Mouse (Mus musculus): ENCODE measurements around the gene C1ql4. TPM values are rescaled to one million over a fixed set of nuclear protein-coding genes. Genes with fewer than 3 reads are reported as not detected.
"Not testable (repeated sequence)": the region's sequence is repeated elsewhere in the genome, so short reads cannot be mapped to it uniquely, and the experiment has no call there.

The C1ql4 gene
- total RNA-seq, 2 experiments from 2014 or later = not detected

- DNase-seq = no peak
- intact Hi-C loops (cut with DNase I) = no loop called here
These were observed 9.3 kb downstream of the C1ql4 start for GRCm38 (mm10) chr15:99078181-99078910.

- DNase-seq; intact Hi-C loops (cut with DNase I): not testable (repeated sequence)
These were observed 11.6 kb downstream of the C1ql4 start for GRCm38 (mm10) chr15:99076011-99076410.

DNA sequence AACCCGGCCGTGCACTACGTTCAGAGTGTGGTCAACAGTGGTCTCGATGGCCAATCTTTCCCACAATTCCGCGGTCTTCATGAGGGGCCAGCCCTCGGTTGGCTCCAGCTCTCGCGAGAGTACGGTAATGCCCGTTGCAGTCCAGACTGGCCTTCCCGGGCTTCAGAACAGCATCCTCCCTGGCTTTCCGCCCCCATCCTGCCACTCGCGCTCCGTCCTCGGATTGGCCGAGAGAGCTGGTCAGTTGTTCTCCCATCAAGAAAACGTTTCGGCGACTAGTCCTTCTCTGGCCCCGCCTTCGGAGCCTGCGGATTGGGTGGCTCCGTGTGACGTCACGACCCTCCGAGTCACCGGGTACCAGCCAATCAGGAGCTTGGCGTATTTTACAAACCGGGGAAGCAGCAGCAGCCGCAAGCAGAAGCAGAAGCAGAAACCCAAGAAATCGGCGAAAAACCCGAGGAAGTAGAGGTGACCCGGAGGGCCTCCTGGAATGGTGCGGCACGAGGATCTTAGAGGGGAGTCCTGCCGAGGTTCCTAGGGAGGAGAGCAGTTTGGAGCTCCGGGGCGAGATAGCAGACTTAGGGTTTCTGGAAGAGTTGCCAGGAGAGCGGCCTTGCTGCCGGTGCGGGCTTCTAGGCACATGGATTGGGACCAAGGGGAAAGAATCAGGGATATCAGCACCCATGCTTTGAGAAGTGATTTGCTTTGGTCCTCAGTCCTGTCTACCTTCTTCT lies 12.8 kb downstream of the C1ql4 start:
- intact Hi-C loops (cut with DNase I) = no loop called here
- peak; percentile 98 for DNase-seq

- DNase-seq = no peak
- intact Hi-C loops (cut with DNase I) = no loop called here
These were observed 13.5 kb downstream of the C1ql4 start, which contains the start of gene Troap for GRCm38 (mm10) chr15:99074019-99074599. Gene Troap (plus strand): TSS chr15:99074575.

- intact Hi-C loops (cut with DNase I) = no loop called here
- no peak for DNase-seq
These were observed 15.6 kb downstream of the C1ql4 start for GRCm38 (mm10) chr15:99071988-99072387.

DNA sequence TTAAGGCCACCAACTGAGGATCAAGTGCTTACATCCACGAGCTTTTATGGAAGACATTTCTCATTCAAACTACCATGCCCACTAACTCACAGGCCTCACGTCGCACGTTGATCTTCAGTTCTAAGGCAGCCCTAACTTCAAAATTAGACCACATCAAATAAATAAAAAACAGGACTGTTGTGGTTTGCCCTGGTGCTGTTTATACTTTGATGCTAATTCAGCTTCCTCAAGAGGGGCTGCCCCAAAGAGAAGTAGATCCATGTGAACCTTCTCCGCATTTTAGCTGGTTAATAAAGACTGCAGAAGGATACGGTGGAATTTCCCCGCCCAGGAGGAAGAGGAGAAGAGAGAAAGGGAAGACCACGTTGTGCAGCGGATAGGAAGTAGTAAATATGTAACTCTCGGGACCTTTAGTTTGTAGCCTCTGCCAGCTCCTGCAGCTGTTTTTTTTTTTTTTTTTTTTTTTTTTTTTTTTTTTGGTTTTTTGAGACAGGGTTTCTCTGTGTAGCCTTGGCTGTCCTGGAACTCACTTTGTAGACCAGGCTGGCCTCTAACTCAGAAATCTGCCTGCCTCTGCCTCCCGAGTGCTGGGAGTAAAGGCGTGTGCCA lies 22.0 kb downstream of the C1ql4 start:
- intact Hi-C loops (cut with DNase I) = no loop called here
- no peak for DNase-seq

DNA sequence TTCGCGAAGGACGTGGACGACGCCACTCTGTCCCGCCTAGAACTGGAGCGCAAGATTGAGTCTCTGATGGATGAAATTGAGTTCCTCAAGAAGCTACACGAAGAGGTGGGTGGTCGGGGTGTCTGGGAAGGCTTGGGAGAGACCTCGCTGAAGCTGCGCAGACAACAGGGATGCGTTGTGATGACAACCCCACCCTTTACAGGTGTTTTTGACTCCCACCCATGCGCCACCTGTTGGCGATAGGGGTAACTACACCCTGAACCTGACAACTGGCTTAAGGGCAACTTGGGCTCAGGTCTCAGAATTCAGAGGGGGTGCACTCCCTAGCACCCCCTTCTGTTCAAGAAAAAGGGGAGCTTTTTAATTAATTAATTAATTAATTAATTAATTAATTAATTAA lies 31.3 kb downstream of the C1ql4 start:
- peak in 1 of 2 experiments; percentile 37 for DNase-seq
- intact Hi-C loops (cut with DNase I) = no loop called here

DNA sequence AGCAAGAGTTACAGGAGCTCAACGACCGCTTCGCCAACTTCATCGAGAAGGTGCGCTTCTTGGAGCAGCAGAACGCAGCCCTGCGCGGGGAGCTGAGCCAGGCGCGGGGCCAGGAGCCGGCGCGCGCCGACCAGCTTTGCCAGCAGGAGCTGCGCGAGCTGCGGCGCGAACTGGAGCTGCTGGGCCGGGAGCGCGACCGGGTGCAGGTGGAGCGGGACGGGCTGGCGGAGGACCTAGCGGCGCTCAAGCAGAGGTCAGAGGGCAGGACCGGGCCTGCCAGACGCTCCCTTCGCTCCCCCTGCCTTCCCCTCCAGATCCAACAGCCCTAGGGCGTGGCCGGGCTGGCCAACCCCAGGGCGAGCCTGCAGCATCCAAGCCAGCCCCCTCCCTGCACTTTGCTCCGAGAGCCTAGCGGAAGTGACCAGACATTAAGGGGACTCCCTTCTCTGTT lies 32.1 kb downstream of the C1ql4 start:
- intact Hi-C loops (cut with DNase I) = no loop called here
- peak in 1 of 2 experiments; percentile 45 for DNase-seq

- intact Hi-C loops (cut with DNase I) = no loop called here
- no peak for DNase-seq
These were observed 32.6 kb downstream of the C1ql4 start, which contains the start of gene Prph for GRCm38 (mm10) chr15:99055040-99055439. Gene Prph (plus strand): TSS chr15:99055174.

GRCm38 (mm10) chr15:99053373-99053772 lies 34.2 kb downstream of the C1ql4 start:
- intact Hi-C loops (cut with DNase I) = no loop called here
- DNase-seq = peak in 1 of 2 experiments; percentile 23

DNA sequence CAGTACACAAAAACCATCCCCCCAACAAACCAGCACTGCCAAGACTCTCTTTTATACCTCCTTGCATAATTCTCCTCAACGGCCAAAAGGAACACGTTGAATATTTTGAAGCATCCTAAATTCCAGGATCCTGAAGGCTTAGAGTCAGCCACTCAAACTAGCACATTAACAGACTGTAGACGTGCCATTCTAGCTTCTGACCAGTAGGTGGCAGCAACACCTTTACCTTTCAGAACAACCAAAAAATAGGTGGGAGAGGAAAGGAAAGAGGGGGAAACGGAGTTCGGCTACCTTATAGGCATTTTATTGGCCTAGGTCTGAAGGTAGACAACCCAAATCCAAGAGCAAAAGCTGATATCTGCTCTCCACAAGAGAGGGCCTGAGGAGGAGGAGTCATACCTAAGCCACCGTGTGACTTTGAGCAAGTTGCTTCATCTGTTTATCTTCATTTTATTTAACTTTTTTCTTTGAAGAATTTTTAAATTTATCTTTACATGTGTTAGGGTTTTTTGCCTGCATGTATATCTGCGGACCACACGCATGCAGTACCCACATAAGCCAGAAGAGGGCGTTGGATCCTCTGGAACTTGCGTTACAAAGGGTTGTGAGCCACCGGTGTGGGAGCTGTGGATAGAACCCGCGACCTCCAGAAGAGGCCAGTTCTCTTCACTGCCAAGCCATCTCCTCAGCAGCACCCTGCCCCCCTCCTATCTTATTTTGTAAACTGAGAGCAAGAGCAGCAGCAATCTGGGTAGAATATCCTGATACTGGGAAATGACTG lies 38.0 kb downstream of the C1ql4 start:
- intact Hi-C loops (cut with DNase I) = loop anchor here (2.0 kb wide), 2 partner anchors 39 to 149 kb away; no protein-coding TSS in a partner anchor
- peak; percentile 46 to 56 for DNase-seq

- DNase-seq; intact Hi-C loops (cut with DNase I): not testable (repeated sequence)
These were observed 41.9 kb downstream of the C1ql4 start for GRCm38 (mm10) chr15:99045734-99046133.

DNA sequence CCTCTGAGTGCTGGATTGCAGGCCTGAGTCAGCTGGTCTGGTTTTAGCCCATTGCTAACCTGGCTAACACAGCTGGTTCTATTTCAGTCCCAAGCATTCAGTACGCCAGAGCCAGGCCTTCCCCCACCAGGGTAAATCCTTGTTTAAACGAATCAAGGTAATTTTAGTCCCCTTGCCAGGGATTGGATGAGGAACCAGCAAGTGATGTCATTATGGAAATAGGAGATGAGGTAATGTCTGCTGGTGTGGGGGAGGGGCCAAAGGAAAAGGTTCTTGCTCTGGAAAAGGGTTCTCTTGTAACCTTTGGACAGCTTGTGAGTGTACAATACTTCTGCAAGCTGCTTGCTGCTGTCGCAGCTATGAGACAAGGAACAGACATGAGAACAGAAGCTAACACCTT lies 42.8 kb downstream of the C1ql4 start:
- no peak for DNase-seq
- intact Hi-C loops (cut with DNase I) = no loop called here

DNA sequence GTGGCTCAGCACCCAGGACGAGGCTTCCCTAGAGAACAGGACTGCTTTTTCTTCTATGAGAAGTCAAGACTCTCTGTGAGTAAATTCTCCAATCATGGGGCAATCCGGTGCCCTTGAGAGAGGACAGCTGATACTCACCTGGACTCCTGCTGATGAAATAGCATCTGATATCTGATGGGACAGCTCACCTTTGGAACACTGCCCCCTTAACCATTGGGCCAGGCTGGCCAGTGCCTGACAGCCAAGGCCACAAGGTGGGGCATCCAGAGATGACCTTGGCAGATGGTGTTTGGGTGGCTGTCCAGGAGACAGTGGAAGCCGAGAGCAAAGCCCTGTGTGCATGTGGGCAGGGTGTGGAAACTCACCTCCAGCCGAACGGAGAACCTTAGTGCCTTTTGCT lies 45.3 kb downstream of the C1ql4 start:
- DNase-seq = no peak
- intact Hi-C loops (cut with DNase I) = no loop called here

DNA sequence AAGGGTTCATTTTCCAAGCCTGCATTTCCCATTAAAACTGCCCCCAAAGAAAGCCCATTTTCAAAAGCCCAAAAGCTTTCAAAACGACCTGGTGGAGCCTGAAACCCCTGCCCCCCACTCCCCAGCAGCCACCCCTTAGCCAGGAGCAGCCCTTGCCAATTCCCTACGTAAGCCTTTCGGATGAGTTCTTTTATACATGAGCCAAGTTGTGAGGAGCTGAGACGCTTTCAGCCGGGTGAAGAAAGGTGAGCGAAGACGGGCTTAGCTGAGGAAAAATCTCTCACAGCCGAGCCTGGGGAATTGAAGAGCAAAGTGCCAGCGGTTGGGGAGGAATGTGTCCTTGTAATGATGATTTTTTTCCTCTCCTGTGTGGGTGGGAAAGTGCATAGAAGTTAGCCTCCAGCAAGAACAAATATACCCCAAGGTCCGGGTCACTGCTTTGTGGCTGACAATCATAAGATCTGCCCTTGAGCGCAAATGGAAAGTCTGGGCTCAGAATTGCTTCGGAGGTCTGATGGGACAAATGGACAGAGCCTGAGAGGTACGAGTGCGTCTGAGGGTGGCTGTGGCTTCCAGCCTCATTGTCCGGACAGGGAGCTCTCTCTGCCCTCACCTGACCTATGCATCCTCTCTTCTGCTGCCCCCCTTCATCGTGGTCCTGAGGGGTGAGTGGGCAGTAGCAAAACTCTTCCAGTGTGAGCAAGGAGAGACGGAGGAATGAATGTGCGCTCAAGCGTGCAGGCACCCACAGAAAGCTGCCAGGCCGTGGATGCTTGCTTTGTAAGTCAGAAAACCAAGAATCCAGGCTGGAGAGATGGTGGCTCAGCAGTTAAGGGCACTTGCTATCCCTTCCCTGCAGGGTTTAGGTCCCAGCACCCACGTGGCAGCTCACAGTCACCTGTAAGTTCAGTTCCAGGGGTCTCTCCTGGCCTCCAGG lies 46.4 kb downstream of the C1ql4 start:
- DNase-seq = no peak
- intact Hi-C loops (cut with DNase I) = no loop called here

DNA sequence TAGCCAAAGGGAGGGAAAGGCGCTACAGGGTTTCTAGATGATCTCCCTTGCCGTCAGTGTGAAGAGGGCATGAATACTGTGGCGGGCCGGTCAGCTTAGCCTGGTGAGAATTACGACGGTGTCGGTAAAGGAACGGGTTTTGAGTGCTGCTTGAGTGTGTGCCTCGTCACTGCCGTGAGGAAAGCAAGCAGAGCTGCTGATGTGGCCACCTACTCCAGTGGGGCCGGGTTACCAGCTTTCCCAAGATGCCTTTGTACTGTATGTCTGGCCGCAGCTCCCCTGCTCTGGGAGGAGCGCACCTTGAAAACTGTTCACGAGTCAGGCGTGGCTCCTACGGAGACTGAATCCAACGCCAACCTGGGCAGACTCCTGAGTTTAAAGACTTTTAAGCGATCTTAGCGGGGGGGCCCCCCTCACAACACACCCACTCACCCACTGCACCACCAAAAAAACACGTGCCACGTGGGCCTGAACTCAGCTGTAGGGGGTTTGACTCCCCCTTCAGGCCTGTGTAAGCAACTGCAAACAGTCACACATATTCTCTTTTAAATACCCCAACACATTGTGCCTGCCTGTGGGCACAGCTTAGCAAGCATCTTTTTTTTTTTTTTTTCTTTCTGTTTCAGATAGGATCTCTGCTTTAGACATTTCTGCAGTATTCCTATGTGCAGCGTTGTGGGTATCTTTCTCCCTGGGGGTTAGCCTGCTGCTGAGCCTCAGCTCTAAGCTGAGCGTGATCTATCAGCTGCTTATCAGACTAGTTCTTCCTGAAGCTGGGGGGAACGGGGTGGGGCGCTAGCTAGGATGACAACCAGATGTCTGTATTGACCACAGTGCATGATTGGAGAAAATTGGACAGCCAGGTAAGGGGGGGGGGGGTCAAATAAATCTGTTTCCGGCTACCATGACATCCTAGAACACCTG lies 47.4 kb downstream of the C1ql4 start:
- DNase-seq = no peak

GRCm38 (mm10) chr15:99039306-99039705 lies 48.3 kb downstream of the C1ql4 start:
- no peak for DNase-seq
- intact Hi-C loops (cut with DNase I) = no loop called here

More for the DNA sequence above, 47.4 kb downstream of the C1ql4 start:
- intact Hi-C loops (cut with DNase I) = no loop called here

DNA sequence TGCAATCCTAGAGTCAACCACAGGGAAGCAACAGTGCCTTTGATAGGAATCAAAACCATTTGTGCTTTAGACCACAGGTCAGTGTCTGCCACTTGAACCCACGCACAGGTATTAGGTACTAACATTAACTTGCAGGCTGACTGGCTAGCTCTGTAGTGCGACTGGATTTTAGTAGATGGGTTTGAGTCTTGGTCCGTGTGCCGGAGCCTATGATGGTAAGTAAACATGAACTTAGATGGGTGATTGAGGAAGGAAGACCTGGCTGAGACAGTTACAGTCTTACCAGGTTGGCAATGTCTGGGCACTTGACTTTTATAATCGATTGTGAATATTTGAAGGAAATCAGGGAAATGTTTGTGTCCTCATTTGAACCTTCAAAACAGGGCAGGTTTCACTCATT lies 48.8 kb downstream of the C1ql4 start:
- intact Hi-C loops (cut with DNase I) = no loop called here
- DNase-seq = no peak
